Mouse (Mus musculus): ENCODE measurements around the gene Chpf. TPM values are rescaled to one million over a fixed set of nuclear protein-coding genes. Genes with fewer than 3 reads are reported as not detected.

The Chpf gene
- total RNA-seq, 2 experiments from 2014 or later, result 6.2 to 7.0 TPM

DNA sequence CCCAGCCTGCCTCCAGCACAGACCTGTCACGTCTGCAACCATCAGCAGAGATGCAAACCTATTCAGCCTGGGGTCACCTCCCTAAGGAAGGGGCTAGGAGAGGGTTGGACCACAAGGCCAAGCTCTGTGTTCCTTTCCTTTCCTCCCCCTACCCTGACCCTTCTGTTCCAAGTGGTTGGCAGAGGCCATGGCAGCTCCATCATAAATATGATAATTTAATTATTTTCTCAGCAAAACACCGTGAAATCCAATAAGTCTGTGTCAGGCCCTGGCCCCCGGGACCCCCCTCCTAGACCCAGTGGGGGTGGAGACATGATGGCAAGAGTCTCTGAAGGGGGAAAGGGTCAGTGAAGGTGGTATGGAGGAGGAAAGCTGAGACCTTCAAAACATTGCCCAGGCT is 34.9 kb downstream of the Chpf start:
- intact Hi-C loops (cut with DNase I), result no loop called here
- no peak for DNase-seq

- intact Hi-C loops (cut with DNase I), result no loop called here
These were observed 35.7 kb downstream of the Chpf start for GRCm38 (mm10) chr1:75443247-75444024.

DNA sequence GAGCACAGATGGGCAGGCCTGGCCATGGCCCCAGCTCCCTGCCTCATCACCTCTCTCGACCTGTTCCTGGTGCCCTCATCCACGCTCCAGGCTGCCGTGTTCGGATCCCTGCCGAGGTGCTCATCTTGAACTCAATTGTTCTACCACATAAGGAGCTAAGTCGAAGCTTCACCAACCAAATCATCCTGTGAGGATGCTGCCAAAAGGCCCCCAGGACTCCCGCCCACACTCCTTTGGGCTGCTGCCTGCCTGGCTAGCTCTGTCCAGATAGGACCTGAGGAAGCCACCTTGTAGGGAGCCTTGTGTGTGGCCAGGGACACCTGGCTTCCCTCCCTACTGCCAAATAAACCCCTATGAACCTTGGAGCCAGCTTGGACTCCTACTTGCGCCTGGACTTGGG is 36.3 kb downstream of the Chpf start:
- intact Hi-C loops (cut with DNase I), result no loop called here
- DNase-seq, result no peak

More at GRCm38 (mm10) chr1:75443247-75444024, 35.7 kb downstream of the Chpf start:
- no peak for DNase-seq

GRCm38 (mm10) chr1:75442171-75442570 is 36.9 kb downstream of the Chpf start:
- intact Hi-C loops (cut with DNase I), result no loop called here
- DNase-seq, result no peak

DNA sequence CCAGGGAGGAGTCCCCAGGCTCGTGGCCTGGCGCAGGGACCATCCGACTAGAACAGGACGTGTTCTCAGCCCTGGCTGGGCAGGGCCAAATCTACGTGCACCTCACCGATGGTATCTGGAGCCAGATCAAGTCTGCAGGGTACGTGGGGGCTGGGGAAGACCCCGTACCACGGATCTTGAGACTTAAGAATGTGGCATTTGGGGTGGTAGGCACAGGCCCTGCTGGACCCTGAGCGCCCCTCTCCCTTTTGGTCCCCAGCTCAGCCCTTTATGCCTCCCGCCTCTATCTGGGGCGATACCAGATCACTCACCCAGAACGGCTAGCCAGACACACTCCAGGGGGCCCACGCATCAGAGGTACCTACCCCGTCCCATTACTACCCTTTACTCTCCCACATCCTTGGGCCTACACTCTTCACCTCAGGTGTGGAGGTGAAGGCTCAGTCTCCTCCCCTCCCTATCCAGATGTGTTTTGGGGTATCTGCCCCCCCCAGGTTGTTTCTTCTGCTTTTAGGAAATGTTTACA is 37.6 kb downstream of the Chpf start:
- DNase-seq, result no peak
- intact Hi-C loops (cut with DNase I), result no loop called here

DNA sequence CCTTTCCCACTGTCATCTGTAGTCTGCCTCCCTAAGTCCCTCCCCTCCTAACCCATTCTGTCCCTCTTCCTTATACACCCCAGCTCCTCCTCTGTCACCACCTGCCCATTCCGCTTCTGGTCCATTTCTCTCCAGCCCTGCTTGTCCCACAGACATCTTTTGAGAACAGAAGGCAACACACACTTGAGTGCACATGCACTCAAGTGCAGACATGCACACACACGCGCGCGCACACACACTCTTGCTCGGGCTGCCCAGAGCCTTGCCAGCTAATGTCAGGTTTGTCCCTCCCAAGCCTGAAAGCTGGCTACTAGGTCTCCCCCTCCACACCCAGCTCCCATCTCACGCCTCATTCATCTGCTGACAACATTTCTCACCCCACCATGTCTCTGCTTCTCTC is 38.4 kb downstream of the Chpf start:
- intact Hi-C loops (cut with DNase I), result no loop called here
- DNase-seq, result no peak

GRCm38 (mm10) chr1:75438782-75439181 is 40.3 kb downstream of the Chpf start:
- DNase-seq, result no peak
- intact Hi-C loops (cut with DNase I), result no loop called here

DNA sequence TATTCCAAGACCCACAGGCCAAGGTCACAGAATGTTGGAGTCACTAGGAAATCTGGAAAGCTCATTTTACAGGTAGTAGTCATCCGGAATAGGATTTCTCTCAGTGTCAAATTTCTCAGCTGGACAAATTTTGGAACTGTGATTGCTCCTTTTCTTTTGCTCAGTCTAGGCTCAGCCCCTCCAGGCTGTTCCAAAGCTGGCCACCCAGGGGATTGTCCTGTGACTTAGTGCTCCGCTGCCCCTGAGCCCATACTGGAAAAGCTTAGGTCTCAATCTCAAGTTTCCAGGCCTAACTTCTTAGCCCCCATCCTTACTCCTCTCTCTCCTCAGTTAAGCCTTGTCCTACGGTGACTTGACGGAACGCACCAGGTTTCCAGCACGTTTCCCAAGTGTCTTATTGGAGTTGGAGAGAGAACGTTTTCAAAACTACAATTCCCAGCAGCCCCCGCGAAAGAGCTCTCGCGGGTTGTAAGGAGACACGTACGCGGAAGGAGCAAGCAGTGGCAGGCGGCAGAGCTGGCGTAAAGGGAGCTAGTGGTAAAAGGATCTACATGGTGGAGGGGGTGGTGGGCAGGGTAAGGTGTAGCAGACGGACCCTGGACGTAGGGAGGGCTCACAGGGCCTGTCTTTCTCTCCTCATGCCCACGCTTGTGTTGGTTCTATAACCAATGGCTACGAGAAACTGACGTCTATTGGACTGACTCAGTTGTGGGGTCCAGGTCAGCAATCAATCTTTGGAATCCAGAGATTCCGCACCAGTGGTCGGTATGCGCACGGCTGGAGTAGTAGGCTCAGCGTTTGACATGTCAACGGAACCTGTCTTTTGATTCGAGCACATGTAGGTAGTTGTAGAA is 43.4 kb downstream of the Chpf start, which contains the start of gene Gmppa:
Gene Gmppa (plus strand): TSS at position 456 of the 854 bp plus-strand sequence.
- peak; percentile 73 for DNase-seq
- intact Hi-C loops (cut with DNase I), result no loop called here

GRCm38 (mm10) chr1:75425796-75426471 is 53.2 kb downstream of the Chpf start:
- DNase-seq, result no peak
- intact Hi-C loops (cut with DNase I), result no loop called here

Other genes starting within 250 kb of the Chpf start
- not detected for gene A630095N17Rik, start 247.2 kb downstream of the Chpf start, total RNA-seq (2021)
- gene Dnajb2, start 242.9 kb downstream of the Chpf start, total RNA-seq (2021), result 10 to 100 TPM; 63.1 to 67.1 TPM
- under 1 TPM in 1 of 2 experiments, not detected in 1; 0.10 TPM for gene Ptprn, start 214.8 kb downstream of the Chpf start, total RNA-seq (2021)
- not detected for gene Resp18, start 200.9 kb downstream of the Chpf start, total RNA-seq (2021)
- gene Dnpep, start 161.3 kb downstream of the Chpf start, total RNA-seq (2021), result 10 to 100 TPM; 46.4 to 48.3 TPM
- gene Des, start 119.0 kb downstream of the Chpf start, total RNA-seq (2021), result 1,000 to 10,000 TPM; 1,843 to 1,948 TPM
- 100 to 1,000 TPM; 229 to 230 TPM for gene Speg, start 104.0 kb downstream of the Chpf start, total RNA-seq (2021)
- 10 to 100 TPM; 35.4 to 35.5 TPM for gene Gmppa, start 43.4 kb downstream of the Chpf start, total RNA-seq (2021)
- not detected for gene Asic4, start 28.9 kb downstream of the Chpf start, total RNA-seq (2021)
- gene Tmem198, start 225 bp upstream of the Chpf start, total RNA-seq (2021), result under 1 TPM; 0.12 to 0.26 TPM
- gene Obsl1, start 27.1 kb upstream of the Chpf start, total RNA-seq (2021), result 10 to 100 TPM; 41.4 to 52.1 TPM
- 1 to 10 TPM; 2.5 to 5.8 TPM for gene Inha, start 27.8 kb upstream of the Chpf start, total RNA-seq (2021)
- gene Stk11ip, start 42.2 kb upstream of the Chpf start, total RNA-seq (2021), result 1 to 10 TPM; 5.8 to 7.7 TPM
- gene Slc4a3, start 67.0 kb upstream of the Chpf start, total RNA-seq (2021), result 1 to 10 TPM; 4.7 to 9.6 TPM